Mouse (Mus musculus): ENCODE data around the gene Olfr136. TPM values are rescaled to one million over a fixed set of nuclear protein-coding genes. Genes with fewer than 3 reads are reported as not detected.

Gene Olfr136
- polyA plus RNA-seq (2017; shearing (Covaris generic)) = 0.23 TPM

GRCm38 (mm10) chr17:38329531-38329930 lies at the start of gene Olfr136:
TSS of gene Olfr136 (plus strand) at chr17:38329831.

DNA sequence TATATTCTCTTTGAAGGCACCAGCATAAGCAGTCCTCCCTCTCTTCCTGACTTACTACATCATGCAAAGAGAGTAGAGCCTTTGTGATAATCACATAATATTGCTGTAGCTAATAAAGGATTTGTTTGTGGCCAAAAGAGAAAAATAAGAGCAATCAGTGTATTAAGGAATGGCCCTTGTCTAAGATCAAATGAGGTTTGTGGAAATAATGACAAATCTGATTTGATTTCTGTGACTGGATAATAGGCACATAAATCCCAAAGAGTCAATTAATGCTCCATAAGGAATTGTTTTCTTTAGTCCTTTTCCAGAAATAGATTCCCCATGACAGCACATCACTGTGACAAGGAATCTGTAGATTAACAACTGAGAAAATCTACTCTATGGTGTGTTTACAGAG lies 22.2 kb upstream of the Olfr136 start, which contains the start of gene Olfr137:
Gene Olfr137, minus strand, starts transcription at position 101 of the 400 bp plus-strand sequence.

Other genes with a start within 250 kb of the Olfr136 start
- not detected for gene Olfr131, start 241.1 kb upstream of the Olfr136 start, polyA plus RNA-seq (2017; shearing (Covaris generic))
- not detected for gene Olfr132, start 195.3 kb upstream of the Olfr136 start, polyA plus RNA-seq (2017; shearing (Covaris generic))
- gene Olfr133, start 184.6 kb upstream of the Olfr136 start, polyA plus RNA-seq (2017; shearing (Covaris generic)) = not detected
- not detected for gene Olfr134, start 158.4 kb upstream of the Olfr136 start, polyA plus RNA-seq (2017; shearing (Covaris generic))
- not detected for gene Olfr135, start 125.5 kb upstream of the Olfr136 start, polyA plus RNA-seq (2017; shearing (Covaris generic))
- 0.20 TPM for gene Olfr138, start 68.8 kb upstream of the Olfr136 start, polyA plus RNA-seq (2017; shearing (Covaris generic))
- gene Olfr137, start 22.3 kb upstream of the Olfr136 start, polyA plus RNA-seq (2017; shearing (Covaris generic)) = not detected
- not detected for gene Esp36, start 90.4 kb downstream of the Olfr136 start, polyA plus RNA-seq (2017; shearing (Covaris generic))
- gene Esp34, start 224.4 kb downstream of the Olfr136 start, polyA plus RNA-seq (2017; shearing (Covaris generic)) = not detected

Measured in CD4-positive, CD25-positive, alpha-beta regulatory T cell (primary cell).